Mouse (Mus musculus) activated CD4-positive, CD25-positive, alpha-beta regulatory T cell (primary cell): ENCODE data around the gene Inpp5e. TPM values are rescaled to one million over a fixed set of nuclear protein-coding genes. Genes with fewer than 3 reads are reported as not detected.

ENCODE experiments used
- polyA plus RNA-seq, 2 experiments: library from polyadenylated mRNA; unstranded; fragments of 100-300 nt; shearing (Covaris generic); gene quantifications; one replicate each; pipeline ENCODE4 v1.2.1; 2017

The Inpp5e gene
- polyA plus RNA-seq: 10 to 100 TPM; 26.4 to 29.8 TPM

DNA sequence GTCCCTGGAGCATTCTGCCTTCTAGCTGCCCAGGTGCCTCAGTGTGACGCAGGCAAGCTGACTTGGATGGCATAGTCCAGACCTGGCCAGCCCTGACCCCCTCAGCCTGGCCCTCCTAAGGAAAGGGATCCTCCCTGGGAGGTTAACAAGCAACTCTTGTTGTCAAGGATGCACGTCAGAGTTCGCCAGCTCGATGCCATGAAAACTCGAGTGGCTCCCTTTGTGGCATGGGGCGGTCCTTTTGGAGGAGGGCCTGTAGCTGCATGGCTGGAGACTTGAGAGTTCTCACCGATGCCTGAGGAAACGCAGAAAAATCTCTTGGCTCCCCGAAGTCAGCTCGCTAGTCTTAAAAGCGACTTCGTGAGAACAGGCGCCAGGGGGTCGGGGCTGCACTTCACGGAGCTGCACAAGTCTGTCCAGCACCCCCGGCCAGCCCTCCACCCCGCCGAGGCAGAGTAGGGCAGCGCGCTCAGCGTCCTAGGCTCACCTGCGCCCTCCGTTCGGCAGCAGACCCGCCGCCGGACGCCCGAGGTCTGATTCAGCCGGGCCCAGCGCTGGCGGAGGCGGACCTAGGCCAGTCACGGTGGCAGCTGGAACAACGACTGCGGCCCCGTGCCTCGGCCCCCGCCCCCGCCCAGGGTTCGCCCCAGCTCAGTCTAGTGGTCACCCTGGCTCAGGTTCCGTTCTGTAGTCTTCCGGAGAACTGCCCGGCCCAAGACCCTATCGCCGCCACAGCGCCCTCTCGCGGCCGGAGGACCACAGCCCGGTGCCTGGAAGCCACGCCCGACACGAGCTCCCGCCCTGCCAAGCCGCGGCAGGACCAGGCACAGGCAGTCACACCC, at the start of gene Inpp5e:
Gene Inpp5e, minus strand, starts transcription at position 689 of the 842 bp plus-strand sequence.

DNA sequence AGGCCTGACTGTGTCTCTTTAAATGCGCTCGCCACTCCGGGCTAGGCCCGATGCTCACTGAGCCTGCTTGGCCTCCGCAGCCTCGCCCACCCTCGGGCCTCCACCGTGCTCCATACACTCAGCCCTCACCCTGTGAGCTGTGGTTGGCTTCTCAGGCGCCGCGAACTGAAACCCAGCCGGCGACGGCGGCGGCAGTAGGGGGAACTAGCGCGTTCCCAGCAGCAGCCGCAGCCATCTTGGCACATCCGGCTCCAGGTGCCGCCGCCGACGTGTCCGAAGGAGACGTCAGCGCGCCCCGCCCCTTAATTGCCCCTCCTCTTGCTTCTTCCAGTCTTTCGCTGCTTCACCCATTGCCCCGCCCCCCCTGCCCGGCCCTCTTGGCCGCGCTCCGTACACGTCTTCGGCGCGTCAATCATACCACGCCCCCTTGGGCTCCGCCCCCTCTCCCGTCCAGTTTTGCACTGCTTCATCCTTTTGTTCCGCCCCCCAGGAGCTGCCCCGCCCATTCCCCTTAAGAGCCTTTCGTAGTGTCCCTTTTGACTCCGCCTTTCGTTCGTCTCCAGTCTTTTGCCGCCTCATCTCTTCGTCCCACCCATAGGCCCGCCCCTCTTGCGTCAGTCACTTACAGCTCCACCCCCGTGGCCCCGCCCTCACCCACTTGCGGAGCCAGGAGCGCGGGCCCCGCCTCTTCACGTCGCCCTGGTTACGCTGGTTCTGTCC, 36.1 kb upstream of the Inpp5e start, which contains the start of gene Sec16a:
Gene Sec16a, minus strand, starts transcription at position 271 of the 720 bp plus-strand sequence.

GRCm38 (mm10) chr2:26389154-26389690, 19.8 kb downstream of the Inpp5e start, which contains the start of the genes Entr1 and Pmpca:
Entr1 (minus strand) TSS chr2:26389316.
Pmpca (plus strand) TSS chr2:26389339.

GRCm38 (mm10) chr2:26380131-26380771, 28.8 kb downstream of the Inpp5e start, which contains the start of gene Snapc4:
Snapc4 (minus strand) TSS chr2:26380653.

DNA sequence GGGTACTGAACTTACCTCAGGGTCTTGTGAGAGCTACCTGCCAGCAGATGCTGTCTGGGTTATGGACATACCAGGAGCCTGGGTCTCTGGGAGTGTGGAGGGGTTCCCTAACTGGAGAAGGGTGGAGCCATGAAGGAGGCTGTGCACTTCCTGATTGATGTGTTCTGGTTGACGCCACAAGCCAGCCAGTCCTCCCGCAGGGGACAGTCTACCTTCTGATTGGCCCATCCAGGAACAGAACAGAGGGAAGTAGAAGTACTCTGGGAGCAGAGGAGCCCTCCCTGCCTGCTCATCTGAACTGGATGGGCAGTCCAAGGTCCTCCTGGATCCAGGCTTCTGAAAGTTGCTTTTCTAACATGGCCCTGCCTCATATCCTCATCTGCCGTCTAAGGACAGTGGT, 48.2 kb downstream of the Inpp5e start, which contains the start of gene Card9:
Gene Card9, minus strand, starts transcription at position 147 of the 400 bp plus-strand sequence.

GRCm38 (mm10) chr2:26351358-26352290, 57.4 kb downstream of the Inpp5e start, which contains the start of gene Dnlz:
Dnlz (minus strand) TSS chr2:26352110.

Other genes with a start within 250 kb of the Inpp5e start
- not detected for gene Lhx3, start 200.9 kb downstream of the Inpp5e start, polyA plus RNA-seq
- gene Qsox2, start 171.7 kb downstream of the Inpp5e start, polyA plus RNA-seq: 1 to 10 TPM; 5.3 to 5.9 TPM
- under 1 TPM in 1 of 2 experiments, not detected in 1; 0.10 TPM for gene Ccdc187, start 114.6 kb downstream of the Inpp5e start, polyA plus RNA-seq
- 1 to 10 TPM; 7.7 to 8.0 TPM for gene Gpsm1, start 93.7 kb downstream of the Inpp5e start, polyA plus RNA-seq
- gene Dnlz, start 57.1 kb downstream of the Inpp5e start, polyA plus RNA-seq: 10 to 100 TPM; 16.2 to 19.0 TPM
- gene Card9, start 48.3 kb downstream of the Inpp5e start, polyA plus RNA-seq: 1 to 10 TPM; 2.2 to 5.9 TPM
- gene Snapc4, start 28.6 kb downstream of the Inpp5e start, polyA plus RNA-seq: 10 to 100 TPM; 33.2 to 37.9 TPM
- 100 to 1,000 TPM; 141 to 145 TPM for gene Entr1, start 19.9 kb downstream of the Inpp5e start, polyA plus RNA-seq
- 10 to 100 TPM; 77.5 to 86.2 TPM for gene Pmpca, start 19.9 kb downstream of the Inpp5e start, polyA plus RNA-seq
- 10 to 100 TPM; 21.7 to 46.1 TPM for gene Sec16a, start 36.0 kb upstream of the Inpp5e start, polyA plus RNA-seq
- 10 to 100 TPM; 27.3 to 44.7 TPM for gene Notch1, start 107.5 kb upstream of the Inpp5e start, polyA plus RNA-seq
- gene Egfl7, start 170.8 kb upstream of the Inpp5e start, polyA plus RNA-seq: 1 to 10 TPM in 1 of 2 experiments, under 1 TPM in 1; 0.93 to 1.8 TPM
- not detected for gene Gm20532, start 177.4 kb upstream of the Inpp5e start, polyA plus RNA-seq
- 10 to 100 TPM; 16.6 to 23.4 TPM for gene Agpat2, start 195.2 kb upstream of the Inpp5e start, polyA plus RNA-seq
- gene Fam69b, start 219.3 kb upstream of the Inpp5e start, polyA plus RNA-seq: 10 to 100 TPM in 1 of 2 experiments, 1 to 10 TPM in 1; 3.8 to 10.7 TPM